Mouse (Mus musculus): ENCODE results near the gene Elp4. TPM values are rescaled to one million over a fixed set of nuclear protein-coding genes. Genes with fewer than 3 reads are reported as not detected.

Gene Elp4
- total and polyA plus RNA-seq, 3 experiments, result 15.8 to 16.0 TPM; not detected in 1

GRCm38 (mm10) chr2:105674875-105675729, 229.3 kb downstream of the Elp4 start:
- Histone ChIP-seq H3K36me3 (ENCODE audit: control insufficient read depth in 1 of 2, insufficient read depth in 2 of 2, low read length in 2 of 2) (peaks cover 0 to 12% of the 10 kb centered on the region in 2 experiments; a peak in 2 of 4 replicates), H3K27ac (ENCODE audit: control insufficient read depth, low read depth, low read length) (peak overlapping the region; percentile 98), H3K4me3 (ENCODE audit: control insufficient read depth in 1 of 2, insufficient read depth in 1 of 2, low read depth in 2 of 2, low read length in 2 of 2) (peak overlapping the region; percentile 76 to 78), H3K27me3 (ENCODE audit: control insufficient read depth in 1 of 2, insufficient read depth in 2 of 2, low read length in 2 of 2) (no peaks in the 10 kb centered on the region), H3K9me3 (replicated peaks; ENCODE audit: insufficient read depth, low read length) (no peaks in the 10 kb centered on the region), H3K79me2 (ENCODE audit: control insufficient read depth, insufficient read depth, low read length, poor library complexity) (peaks cover 12% of the 10 kb centered on the region), H3K9ac (ENCODE audit: control insufficient read depth, low read depth, low read length, poor library complexity, severe bottlenecking) (peak overlapping the region; percentile 92), H3K4me1 (ENCODE audit: control insufficient read depth in 1 of 2, insufficient read depth in 2 of 2, low read length in 2 of 2) (peaks cover 0 to 10% of the 10 kb centered on the region in 2 experiments; a peak in 3 of 4 replicates)
- TF ChIP-seq MAFK (IDR thresholded peaks at IDR 0.05; ENCODE audit: borderline replicate concordance, low read depth, low read length) (no peak), RCOR1 (IDR thresholded peaks at IDR 0.05; ENCODE audit: low read depth, low read length) (peak; percentile 87), RAD21 (IDR thresholded peaks at IDR 0.05; ENCODE audit: low read depth, low read length) (no peak), NELFE (IDR thresholded peaks at IDR 0.05; ENCODE audit: low read depth, low read length) (no peak), SIN3A (IDR thresholded peaks at IDR 0.05; ENCODE audit: low read length) (peak; percentile 68), MEF2A (IDR thresholded peaks at IDR 0.05; ENCODE audit: extremely low read depth, insufficient replicate concordance, low read depth, low read length, poor library complexity, severe bottlenecking) (no peak), E2F4 (IDR thresholded peaks at IDR 0.05; ENCODE audit: borderline replicate concordance, low read depth, low read length) (peak; percentile 92), GABPA (IDR thresholded peaks at IDR 0.05; ENCODE audit: low read depth, low read length) (no peak), ETS1 (IDR thresholded peaks at IDR 0.05; ENCODE audit: low read depth, low read length) (peak; percentile 60; the same call in 1 of the 2 replicates), MXI1 (IDR thresholded peaks at IDR 0.05; ENCODE audit: low read depth, low read length) (no peak), ELF1 (IDR thresholded peaks at IDR 0.05; ENCODE audit: low read depth, low read length) (peak; percentile 51; the same call in 1 of the 2 replicates), ZNF384 (IDR thresholded peaks at IDR 0.05; ENCODE audit: low read depth, low read length) (no peak), POLR2A (IDR thresholded peaks at IDR 0.05; ENCODE audit: control insufficient read depth in 1 of 2, insufficient read depth in 1 of 2, low read depth in 1 of 2, low read length in 2 of 2, poor library complexity in 1 of 2) (peak; percentile 40 to 61; a peak in 3 of 4 replicates), ZMIZ1 (IDR thresholded peaks at IDR 0.05; ENCODE audit: low read depth, low read length) (peak; percentile 25; the same call in 1 of the 2 replicates), CHD1 (IDR thresholded peaks at IDR 0.05; ENCODE audit: low read depth, low read length) (no peak), CHD2 (IDR thresholded peaks at IDR 0.05; ENCODE audit: low read length) (no peak), POLR2AphosphoS2 (IDR thresholded peaks at IDR 0.05; ENCODE audit: low read length) (peak; percentile 18; the same call in 1 of the 2 replicates), USF1 (IDR thresholded peaks at IDR 0.05; ENCODE audit: low read depth, low read length) (no peak), ZC3H11A (IDR thresholded peaks at IDR 0.05; ENCODE audit: low read depth, low read length) (no peak), EP300 (IDR thresholded peaks at IDR 0.05; ENCODE audit: low read depth in 1 of 2, low read length in 2 of 2) (peak; percentile 19 to 48; a peak in 2 of 4 replicates), HCFC1 (IDR thresholded peaks at IDR 0.05; ENCODE audit: low read depth, low read length) (peak; percentile 62; the same call in 1 of the 2 replicates), KAT2A (conservative IDR thresholded peaks at IDR 0.05; ENCODE audit: low read depth, low read length) (no peak), BHLHE40 (IDR thresholded peaks at IDR 0.05; ENCODE audit: borderline replicate concordance, low read depth, low read length) (0 out of 2 replicates have a peak, but pooled peaks have one; percentile 30), MYC (IDR thresholded peaks at IDR 0.05; ENCODE audit: low read depth, low read length) (peak; percentile 65; the same call in 1 of the 2 replicates), USF2 (IDR thresholded peaks at IDR 0.05; ENCODE audit: borderline replicate concordance in 1 of 2, insufficient read depth in 1 of 2, low read depth in 1 of 2, low read length in 2 of 2) (no peak), TBP (IDR thresholded peaks at IDR 0.05; ENCODE audit: low read depth, low read length) (peak; percentile 63), UBTF (IDR thresholded peaks at IDR 0.05; ENCODE audit: borderline replicate concordance, insufficient read depth, low read depth, low read length) (no peak), JUND (IDR thresholded peaks at IDR 0.05; ENCODE audit: low read depth, low read length) (no peak), GATA1 (IDR thresholded peaks at IDR 0.05; ENCODE audit: low read depth, low read length) (peak; percentile 54), MAX (IDR thresholded peaks at IDR 0.05; ENCODE audit: low read length) (peak; percentile 62; the same call in 1 of the 2 replicates), TAL1 (IDR thresholded peaks at IDR 0.05; ENCODE audit: low read length) (peak; percentile 72), NRF1 (IDR thresholded peaks at IDR 0.05; ENCODE audit: insufficient read depth, low read depth, low read length, poor library complexity, severe bottlenecking) (no peak), TCF12 (IDR thresholded peaks at IDR 0.05; ENCODE audit: low read depth, low read length) (peak; percentile 55; the same call in 1 of the 2 replicates), POLR2AphosphoS5 (IDR thresholded peaks at IDR 0.05; ENCODE audit: borderline replicate concordance, low read depth, low read length) (no peak)
- peak; percentile 96 for DNase-seq (ENCODE audit: low read depth, low spot score)

Data from MEL (cell line).